Mouse (Mus musculus) thymus, adult 2 months (tissue): ENCODE results near the gene Cables2.

Source experiments
- CTCF ChIP-seq: fragments of 200-500 bp; IDR thresholded peaks from 2 replicates; pipeline ENCODE4 v1.5.1; 2012; ENCODE audit warnings: mild to moderate bottlenecking, control low read depth, low read length, moderate library complexity, borderline replicate concordance; ENCODE audit not compliant: control insufficient read depth, poor library complexity, insufficient read depth; ENCODE audit errors: extremely low read depth
- POLR2A ChIP-seq: fragments of 200-500 bp; IDR thresholded peaks from 2 replicates; pipeline ENCODE4 v1.6.1; 2012; ENCODE audit warnings: mild to moderate bottlenecking, low read length, control low read depth, moderate library complexity; ENCODE audit not compliant: control insufficient read depth, poor library complexity, insufficient read depth; ENCODE audit errors: extremely low read depth

- no peak for TF ChIP-seq POLR2A
- no peak for TF ChIP-seq CTCF
These were observed 11.4 kb downstream of the Cables2 start for GRCm38 (mm10) chr2:180261901-180262300.
